Mouse (Mus musculus) yolk sac, embryonic 10.5 days (tissue): ENCODE results near the gene Cd6.

ENCODE experiments used
- DNase-seq: peaks from one replicate; pipeline ENCODE4 v3.0.0-alpha.2; 2017; ENCODE audit warnings: low spot score

Gene Cd6

DNA sequence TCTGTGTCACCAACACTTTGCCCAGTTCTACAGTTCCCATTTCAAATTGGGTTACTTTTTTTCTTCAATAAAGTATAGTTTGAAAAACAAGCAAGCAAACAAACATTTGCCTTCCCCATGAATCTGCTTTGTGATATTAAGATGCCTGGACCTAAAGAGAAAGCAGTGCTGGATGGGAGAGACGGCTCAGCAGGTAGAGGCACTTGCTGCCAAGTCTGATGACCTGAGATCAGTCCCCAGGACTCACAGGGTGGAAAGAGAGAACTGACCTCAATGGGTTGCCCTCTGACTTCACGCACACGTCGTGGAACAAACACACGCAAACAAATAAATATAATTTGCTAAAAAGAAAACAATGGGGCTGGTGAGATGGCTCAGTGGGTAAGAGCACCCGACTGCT lies 28.0 kb downstream of the Cd6 start:
- no peak for DNase-seq

DNA sequence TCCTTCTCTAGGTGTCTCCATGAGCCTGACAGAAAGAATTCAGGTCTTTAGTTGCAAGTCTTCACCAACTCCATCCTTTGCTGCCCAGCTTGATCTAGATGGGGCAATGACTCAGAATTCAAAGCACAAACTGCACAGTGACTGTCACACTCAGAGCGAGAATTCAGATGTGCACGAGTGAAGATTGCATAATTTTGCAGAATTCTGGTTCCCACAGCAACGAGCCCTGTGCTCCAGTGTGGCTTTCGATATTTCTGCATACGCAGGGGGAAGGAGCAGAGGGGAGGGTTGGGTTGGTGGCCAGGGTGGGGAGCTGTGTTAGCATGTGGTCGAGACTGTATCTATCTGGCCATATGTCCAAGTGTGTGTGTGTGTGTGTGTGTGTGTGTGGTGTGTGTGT lies 28.8 kb downstream of the Cd6 start:
- DNase-seq = no peak

DNA sequence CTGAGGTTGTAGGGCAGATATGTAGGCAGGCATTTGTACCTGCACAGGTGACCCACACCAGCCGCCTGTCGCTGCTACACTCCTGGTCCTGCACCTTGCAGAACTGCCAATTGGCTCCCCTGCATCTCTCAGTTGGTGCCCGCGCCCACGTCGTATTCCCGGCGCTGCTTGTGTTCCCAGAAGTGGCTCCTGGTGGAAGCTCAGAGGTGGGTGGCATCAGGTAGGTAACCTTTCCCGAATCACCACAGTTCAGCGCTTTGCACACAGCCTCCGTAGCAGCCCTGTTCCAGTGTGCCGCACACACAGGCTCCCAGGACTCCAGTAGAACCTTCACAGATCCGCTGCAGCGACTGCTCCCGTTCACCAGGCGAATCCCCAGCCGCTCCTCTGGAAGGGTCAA lies 30.7 kb downstream of the Cd6 start:
- DNase-seq = no peak

DNA sequence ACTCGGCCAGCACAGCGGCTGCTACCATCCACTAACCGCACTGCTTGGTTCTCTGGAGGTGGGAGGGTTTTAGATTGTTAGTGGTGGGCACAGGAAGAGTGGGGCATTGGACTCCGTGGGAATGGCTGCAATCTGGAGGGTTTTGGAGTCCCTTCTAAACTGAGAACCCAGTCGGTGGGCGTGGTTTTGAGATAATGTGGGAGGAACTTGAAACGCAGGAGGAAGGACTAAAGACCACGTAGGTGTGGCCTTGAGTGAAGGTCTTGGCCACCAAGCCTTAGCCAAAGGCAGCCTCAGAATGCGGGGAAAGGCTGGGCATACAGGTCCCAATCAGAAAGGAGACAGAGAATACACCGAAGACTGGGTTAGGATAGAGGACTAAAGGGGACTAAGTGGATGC lies 31.3 kb downstream of the Cd6 start:
- DNase-seq = no peak

DNA sequence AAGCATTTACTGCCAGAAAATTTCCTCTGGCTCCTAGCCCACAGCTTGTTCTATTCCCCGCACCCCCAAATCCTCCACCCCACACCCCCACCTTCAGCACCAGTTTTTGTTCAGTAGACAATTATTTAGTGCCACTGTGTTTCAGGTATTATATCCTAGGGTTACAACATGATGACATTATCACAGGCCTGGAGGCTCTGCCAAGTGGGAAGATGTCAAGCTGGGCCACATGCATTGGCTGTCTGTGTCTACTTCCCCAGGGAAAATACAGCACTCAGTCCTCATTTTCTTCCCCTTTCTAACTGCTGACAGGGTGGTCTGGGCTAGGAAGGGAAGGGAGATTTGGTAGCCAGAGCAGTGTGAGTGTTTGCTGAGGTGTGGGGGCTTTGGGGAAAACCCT lies 34.9 kb downstream of the Cd6 start:
- DNase-seq = no peak

DNA sequence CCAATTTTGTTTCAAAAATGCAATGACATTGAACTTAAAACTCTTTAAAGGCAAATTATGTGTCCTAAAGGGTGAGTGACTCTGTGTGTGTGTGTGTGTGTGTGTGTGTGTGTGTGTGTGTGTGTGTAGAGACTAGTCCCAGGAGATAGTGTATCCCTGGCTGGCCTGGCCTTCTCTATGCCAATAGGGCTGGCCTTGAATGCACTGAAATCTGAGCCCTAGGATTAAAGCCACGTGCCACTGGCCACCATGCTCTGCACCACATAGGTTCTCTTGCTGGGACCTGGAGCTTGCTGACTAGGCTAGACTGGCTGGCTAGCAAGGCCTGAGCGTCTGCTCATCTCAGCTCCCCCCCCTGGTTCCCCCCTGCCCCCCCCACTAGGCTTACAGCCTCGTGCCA lies 36.8 kb downstream of the Cd6 start:
- DNase-seq = no peak

DNA sequence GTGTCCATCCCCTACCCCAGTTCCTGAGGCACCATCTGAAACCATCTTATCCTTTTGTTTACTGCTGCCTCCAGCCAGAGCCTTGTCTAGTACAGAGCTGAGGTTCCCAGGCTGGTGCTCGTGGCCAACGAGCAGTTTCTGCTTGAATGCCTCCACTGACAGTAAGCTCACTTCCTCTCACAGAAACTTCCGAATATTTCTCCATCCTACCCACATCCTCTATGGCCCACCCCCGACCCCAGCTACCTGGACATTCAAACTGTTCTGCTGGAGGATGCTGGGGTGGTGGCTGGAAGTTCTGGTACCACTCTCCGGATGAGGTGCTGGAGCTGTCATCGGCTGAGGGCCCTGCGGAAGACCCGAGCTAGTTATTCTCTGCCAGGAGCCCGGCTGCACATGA lies 39.5 kb downstream of the Cd6 start:
- DNase-seq = no peak

DNA sequence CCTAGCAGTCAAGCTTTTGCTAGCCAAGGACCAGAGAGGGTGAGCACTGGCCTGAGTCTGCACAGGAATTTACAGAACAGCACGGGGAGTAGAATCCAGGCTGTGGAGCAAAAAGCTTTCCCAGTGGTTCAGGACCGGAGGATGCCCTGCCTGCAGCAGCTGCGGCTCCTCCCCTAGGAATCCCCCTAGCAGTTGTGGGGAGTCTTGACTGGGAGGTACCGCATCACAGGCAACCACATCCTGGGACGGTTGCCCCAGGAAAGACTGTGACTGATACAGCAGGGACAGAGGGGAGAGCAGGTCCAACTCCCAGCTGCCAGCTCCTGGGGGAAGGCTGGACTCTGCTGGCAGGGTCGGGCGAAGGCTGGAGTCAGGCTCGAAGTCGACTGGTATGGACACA lies 41.6 kb downstream of the Cd6 start:
- no peak for DNase-seq

DNA sequence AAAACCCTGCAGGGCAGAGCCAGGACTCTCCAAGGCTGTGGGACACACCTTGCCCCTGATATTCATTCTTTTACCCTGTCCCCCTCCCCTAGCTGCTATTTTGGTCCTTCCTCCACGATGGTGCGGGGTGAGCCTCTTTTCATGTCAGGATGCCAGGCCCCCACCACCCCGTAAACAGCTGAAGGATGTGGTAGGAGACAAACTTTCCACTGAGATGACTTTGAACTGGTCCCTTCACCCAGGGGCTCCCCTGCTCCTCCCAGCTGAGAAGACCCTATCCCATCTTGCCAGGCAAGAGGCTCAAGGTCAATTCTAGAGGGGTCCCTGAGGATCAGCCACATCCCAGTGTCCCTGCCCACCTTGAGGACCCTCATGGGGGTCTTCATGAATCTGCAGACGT lies 42.5 kb downstream of the Cd6 start:
- no peak for DNase-seq

DNA sequence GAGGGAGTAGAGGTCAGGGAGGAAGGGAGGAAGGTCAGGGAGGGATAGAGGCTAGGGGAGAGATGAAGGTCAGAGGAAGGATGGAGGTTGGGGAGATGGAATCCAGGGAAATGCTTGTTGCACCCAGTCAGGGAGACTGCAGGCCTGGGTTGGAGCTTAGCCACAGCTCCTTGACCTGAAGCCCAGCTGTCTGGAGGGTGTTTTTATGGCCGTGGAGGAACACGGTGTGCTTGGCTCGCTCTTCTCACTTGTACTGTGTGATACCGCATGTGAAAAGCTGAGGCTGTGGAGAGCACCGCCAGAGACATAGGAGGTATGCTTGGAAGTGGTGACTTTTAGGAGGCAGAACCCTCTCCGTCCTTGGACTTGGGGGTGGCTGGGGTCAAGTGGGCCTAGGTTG lies 43.1 kb downstream of the Cd6 start:
- no peak for DNase-seq

DNA sequence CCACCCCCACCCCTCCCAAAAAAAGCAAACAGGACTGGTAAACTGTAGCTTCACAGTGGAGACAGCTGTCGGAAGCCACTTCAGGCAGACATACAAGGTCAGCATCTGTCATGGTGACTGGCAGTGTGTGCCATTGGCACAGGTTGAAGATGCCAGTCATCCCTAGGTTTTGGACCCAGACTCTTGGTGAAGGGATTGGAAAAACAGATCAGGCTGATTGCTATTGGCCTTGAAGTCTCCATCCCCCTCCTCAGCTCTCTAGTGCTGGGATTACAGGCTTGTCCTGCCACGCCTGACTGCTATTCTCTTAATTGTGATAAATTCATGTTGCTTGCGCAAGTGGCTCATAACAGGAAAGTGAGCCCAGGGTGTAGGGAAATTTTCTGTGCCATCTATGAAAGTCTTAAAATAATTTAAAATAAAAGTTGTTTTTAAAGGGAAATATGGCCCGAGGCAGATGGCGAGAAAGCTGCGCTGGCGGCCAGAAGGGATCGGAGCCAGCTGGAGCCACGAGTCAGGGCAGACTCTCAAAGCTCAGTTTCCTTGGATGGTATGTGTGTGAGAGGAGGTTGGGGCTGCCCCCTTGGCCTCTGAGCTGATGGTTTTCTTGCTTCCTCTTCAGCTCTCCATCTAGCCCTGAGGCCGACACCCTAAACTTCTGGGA lies 44.9 kb downstream of the Cd6 start:
- DNase-seq = no peak

DNA sequence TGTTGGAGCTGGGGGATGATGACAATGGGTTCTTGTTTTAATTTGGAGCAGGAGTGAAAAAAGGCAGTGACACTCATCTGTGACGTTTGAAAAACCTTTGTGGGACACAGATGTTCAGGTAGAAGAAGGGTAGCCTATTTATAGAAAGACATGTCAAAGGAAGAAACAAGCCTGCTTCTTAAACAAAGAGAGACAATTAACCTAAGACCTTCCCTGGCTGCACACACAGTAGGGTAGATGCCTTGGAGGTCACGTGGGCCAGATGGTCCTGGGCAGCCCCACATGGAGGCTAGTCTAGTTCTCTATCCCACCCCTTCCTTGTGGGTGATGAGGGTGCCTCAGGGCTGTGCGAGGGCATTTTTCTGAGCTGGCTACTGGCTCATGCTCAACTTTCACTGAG lies 45.8 kb downstream of the Cd6 start:
- no peak for DNase-seq

DNA sequence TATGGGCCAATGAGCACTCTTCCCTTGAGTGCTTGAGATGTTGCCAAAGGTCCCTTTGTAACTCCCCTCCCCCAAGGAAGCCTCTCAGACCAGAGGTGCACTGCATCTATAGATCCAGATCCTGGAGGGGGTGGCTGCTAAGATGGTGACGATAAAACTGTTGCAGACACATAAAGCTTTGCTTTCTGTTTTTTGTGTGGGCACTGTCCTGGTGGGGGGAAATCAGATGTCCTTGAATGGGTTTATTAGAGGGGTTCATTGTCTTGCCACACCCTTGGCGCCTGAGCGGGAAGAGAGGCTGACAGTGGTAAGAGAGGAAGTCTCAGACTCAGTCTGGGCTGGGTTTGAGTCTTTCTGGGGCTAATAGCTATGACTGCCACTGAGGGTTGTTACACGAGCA lies 46.7 kb downstream of the Cd6 start:
- no peak for DNase-seq

DNA sequence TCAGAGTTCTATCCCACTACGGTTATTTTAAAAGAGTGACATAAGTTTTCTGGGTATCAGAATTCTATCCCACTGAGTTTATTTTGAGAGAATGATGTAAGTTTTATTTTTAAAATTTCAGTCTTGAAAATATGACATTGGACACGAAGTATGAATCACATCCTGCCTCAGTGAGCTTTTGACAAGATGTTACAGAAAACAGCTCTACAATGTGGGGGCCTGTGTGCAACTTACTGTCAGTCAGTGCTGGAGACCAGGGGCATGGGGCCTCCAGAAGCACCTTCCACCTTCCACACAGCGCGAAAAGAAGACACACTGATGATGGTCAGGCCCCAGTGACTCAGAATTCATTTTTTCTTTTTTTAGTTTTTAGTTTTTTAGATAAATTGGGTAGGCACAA lies 48.2 kb downstream of the Cd6 start:
- DNase-seq = no peak

DNA sequence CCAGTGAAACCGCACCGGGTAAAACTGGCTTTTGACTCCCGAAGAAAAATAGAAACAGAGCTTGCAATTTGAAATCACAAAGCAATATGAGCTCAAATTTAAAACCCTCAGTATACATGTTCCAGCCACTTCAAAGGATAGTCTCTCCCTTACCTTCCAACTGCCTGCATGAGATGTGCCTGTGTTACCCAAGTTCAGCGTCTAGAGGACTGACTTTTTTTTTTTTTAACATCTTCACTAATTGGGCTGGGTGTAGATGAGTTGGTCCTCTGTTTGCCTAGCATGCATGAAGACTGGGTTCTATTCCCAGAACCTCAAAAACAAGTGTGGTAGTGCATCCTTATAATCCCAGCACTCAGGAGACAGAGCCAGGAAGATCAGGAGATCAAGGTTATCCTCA lies 53.0 kb downstream of the Cd6 start:
- DNase-seq = no peak

DNA sequence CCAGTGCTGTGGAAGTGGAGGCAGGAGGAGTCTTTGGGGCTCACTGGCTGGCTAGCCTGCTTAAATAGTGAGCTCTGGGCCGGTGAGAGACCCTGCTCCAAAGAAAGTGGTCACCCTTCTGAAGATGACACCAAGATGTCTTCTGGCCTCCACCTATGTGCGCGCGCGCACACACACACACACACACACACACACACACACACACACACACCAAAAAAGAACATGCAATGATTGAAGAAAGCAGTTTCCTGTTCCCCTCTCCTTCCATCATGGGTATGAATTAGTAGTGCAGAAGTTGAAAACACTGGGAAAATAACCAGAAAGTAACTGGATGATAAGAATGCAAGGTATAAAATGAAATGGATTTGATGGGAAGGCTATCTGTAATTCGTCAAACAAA lies 55.7 kb downstream of the Cd6 start:
- no peak for DNase-seq

DNA sequence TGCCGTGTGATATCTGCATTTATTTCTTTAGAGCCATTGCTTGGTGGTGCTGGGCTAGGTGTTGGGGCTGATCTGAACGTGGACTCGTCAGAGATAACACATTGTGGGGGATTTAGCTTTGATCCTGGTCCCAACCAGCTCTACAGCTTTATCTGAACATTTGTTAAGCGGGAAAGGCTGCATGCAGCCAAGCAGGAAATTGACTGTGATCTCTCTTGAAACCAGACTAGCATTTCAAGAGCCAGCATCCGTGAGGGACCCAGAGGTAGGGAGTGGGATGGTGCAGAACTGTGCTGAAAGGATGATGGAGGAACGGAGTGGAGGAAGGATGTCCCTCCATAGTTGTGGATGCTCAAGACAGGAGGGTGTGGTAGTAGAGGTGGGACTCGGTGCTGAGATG lies 56.5 kb downstream of the Cd6 start:
- no peak for DNase-seq

DNA sequence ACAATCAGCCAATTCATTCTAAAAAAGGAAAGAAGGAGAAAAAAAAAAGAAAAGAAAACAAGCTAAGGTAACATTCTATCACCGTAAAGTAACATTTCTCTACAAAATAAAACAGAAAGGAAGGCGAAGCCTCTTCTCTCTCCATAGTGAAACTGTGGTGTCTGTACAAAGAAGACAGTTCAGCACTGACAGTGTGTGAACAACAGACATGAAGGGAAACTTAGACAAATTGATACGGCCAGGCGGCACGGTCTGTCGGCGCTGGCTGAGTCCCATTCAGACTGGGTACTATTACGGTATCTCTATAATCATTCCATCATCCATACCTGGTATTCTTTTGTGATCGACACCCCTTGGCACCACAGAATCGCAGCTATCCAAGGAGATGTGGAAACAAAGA lies 57.0 kb downstream of the Cd6 start:
- no peak for DNase-seq

DNA sequence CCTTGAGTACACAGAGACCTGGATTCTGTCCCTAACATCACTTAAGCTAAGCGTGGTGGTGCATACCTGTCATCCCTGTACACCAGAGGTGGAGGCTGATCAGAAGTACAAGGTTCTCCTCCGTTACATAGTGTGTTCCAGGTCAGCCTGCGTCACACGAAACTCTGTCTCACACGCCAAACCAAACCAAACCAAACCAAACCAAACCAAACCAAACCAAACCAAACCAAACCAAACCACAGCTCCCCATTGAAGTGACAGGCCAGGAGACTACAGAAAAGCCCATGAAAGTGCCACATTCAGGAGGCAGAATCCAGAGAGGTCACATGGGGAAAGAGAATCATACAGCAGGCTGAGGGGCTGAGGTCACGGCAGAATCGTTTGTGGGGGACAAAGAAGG lies 57.9 kb downstream of the Cd6 start:
- no peak for DNase-seq

DNA sequence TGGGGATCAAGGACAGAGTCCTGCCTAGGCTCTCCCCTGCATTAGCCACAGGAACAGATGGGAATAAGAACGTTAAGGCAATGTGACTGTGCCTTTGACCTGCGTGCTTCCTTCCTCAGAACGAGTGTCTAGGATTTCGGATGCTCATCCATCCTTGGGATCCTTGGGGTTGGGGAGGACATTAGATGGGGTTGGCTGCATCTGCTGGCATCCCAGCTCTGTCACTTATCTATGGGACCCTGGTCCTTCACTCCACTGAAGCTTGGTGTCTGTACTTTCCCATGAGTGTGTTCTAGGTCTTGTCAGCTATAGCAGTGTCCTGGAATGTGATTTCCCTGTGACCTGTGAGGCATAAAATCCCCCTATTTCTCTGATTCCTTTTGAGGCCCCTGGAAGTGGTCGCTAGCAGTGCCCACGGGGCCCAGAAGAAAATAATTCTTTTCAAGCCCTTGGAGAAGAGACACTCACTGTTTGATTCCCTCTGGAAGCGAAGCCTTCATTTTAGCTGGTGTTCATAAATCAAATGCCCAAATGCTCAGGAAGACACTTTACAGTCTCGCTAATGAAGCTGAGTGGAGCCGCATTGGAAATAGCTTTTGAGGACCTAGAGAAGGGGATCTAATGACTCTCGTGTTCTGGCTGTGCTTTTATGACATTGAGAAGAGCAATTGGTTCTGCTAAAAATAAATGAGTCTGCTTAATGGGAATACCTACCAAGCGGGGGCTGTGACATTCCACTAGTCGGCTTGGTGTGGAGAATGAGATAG lies 60.2 kb downstream of the Cd6 start:
- DNase-seq = no peak

DNA sequence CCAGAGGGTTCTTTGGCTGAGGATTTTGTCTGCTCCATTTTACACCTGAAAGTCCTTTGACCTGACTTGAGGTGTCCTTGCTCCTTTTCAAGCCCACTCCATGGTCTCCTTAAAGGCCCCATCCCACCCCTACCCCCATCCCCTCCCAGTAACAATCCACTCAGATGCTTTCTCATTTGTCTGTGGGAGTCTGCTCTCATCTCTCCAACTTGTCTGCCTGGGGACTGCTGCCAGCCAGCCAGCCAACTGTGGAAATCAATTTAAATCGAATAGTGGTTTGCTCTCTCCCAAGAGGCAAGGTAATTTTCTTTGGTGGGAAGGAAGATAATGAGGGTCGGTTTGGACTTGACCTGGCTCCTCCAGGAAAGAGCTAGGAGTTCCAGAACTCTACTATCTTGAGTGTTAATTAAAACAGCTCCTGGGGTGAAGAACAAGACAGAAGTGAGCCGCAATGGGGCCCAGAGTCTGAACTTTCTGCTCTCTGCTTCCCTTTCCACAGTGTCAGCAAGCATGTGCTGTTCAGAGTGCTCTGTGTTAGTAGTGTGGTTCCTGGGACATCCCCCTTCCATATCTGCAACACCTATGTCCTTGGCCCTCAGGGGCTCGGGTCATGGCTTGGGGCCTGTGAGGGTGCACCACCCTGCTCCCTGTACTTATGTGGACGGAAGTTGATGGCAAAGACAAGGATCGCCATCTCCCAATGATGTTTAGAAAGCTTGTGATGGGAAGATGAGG lies 61.0 kb downstream of the Cd6 start:
- no peak for DNase-seq

DNA sequence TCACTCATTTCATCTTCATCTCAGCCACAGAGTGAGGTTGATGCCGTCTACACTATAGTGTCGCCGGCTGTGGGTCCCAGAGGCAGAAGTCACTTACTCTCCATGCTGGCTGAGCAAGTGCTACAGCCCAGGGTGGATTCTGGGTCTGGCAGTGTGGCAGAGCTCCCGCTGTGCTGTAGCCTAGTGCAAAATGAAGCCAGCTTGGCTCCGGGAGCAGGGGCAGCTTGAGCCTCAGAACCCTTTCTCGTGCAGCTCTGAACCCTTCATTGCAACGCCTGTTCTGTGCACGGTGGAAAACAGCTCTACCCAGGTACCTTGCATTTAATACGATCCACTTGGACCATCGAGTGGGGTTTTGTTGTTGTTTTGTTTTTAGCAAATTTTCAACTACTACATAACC lies 62.2 kb downstream of the Cd6 start:
- DNase-seq = no peak

DNA sequence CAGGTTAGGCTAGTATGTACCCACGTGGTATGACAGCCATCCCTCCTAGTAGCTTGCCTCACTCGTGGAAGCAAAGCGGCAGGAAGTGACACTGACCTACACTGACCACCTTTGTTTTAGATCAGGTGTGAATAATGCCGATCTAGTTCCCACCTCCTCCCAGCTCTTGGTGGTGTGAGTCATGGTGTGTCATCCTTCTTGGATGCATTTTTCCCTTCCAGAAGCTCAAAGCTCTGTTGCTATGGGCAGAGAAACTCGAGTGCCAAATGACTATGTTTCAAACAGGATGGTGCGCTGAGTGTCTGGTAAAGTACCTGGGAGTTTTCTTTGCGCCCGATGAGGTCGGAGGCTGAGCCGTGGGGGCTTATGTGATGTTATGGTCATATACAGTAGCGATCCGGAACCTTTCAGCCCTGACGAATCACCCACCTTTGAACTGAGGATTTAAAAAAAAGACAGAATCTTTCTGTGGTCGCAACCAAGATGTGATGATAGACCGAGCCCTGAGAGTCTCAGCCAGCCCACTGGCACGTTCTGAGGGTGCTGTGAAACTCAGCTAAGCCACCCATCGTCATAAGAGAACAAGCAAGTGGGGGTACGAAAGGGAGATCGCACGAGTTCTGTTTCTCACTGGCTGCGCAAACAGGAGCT lies 66.4 kb downstream of the Cd6 start:
- no peak for DNase-seq
